Mouse (Mus musculus): ENCODE data around the gene Ergic1. TPM values are rescaled to one million over a fixed set of nuclear protein-coding genes. Genes with fewer than 3 reads are reported as not detected.

Gene Ergic1
- polyA plus RNA-seq, 1 experiment from 2014 or later = 126 TPM

DNA sequence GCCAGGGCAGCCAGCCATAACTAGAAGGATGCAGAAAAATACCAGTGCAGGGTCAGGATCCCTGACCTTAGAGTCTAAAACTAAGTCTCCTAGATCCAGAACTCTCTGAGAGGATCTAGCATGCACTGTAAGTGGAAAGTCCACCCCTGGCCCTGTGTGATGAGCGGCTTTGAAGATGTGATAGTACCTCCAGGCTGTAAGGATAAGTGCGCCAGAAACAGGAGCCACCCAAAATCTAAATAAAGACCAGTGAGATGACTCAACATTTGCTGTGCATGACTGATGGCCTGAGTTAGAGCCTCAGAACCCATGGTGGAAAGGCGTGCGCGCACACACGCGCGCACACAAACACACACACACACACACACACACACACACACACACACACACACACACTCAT is 47.6 kb downstream of the Ergic1 start:
- Histone ChIP-seq H3K27me3 (no peaks in the 10 kb centered on the region), H3K4me1 (peaks cover 10% of the 10 kb centered on the region), H3K9me3 (no peaks in the 10 kb centered on the region), H3K4me3 (no peak overlapping the region), H3K27ac (no peak overlapping the region), H3K36me3 (peaks cover 57% of the 10 kb centered on the region), H3K4me2 (replicated peaks) (no peak overlapping the region), H3K9ac (no peak overlapping the region)
- 92% methylated on average over 8 of the region's 8 CpGs for WGBS
- no peak for ATAC-seq (ENCODE audit: low FRiP score, low read depth)

DNA sequence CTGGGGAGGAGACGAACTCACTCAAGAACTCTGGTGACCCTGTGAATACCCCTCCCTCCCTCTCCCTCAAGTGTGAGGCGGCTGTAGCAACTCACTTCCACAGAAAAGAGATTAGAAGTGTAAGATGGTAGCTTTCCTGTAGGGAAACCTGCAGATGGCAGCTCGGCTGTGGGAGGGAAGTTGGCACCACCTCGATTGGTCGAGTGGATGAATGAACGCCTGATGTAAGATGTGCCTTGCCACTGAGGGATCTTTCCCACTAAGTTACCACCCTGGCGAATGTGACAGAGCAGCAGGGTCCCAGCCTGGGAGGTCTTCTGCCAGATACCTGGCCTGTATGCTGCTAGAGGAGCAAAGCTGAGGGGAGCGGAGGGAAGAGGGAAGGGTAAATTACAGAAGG is 48.5 kb downstream of the Ergic1 start:
- Histone ChIP-seq H3K36me3 (peaks cover 66% of the 10 kb centered on the region), H3K9ac (no peak overlapping the region), H3K4me2 (replicated peaks) (no peak overlapping the region), H3K4me3 (no peak overlapping the region), H3K9me3 (no peaks in the 10 kb centered on the region), H3K27ac (no peak overlapping the region), H3K4me1 (peaks cover 19% of the 10 kb centered on the region), H3K27me3 (no peaks in the 10 kb centered on the region)
- no peak for ATAC-seq (ENCODE audit: low FRiP score, low read depth)
- WGBS = 83% methylated on average over 8 of the region's 8 CpGs

DNA sequence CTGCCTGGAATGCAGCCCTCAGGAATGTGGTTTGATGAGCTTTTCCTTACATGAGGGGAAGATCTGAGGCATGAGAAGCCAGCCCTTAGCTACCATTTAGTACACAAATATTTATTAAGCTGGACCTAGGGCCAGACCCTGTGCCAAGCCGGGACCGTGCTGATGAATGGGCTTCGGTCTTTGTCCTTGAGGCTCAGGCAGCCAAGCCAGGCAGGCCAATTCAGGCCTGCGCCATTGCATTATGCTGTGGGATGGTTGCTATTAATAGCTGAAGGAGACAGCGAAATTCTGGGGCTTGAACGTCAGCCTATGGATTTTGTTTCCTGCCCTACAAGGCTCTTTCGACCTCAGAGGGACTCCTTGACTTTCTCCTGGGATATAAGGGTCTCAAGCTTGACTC is 50.0 kb downstream of the Ergic1 start:
- WGBS = 78% methylated on average over 7 of the region's 7 CpGs
- no peaks in the 10 kb centered on the region for H3K27me3 ChIP-seq
- H3K9me3 ChIP-seq = no peaks in the 10 kb centered on the region
- H3K4me1 ChIP-seq = peaks cover 21% of the 10 kb centered on the region
- H3K4me2 ChIP-seq (replicated peaks) = no peak overlapping the region
- H3K27ac ChIP-seq = no peak overlapping the region
- H3K4me3 ChIP-seq = no peak overlapping the region
- no peak for ATAC-seq (ENCODE audit: low FRiP score, low read depth)
- H3K9ac ChIP-seq = no peak overlapping the region
- H3K36me3 ChIP-seq = peaks cover 67% of the 10 kb centered on the region

DNA sequence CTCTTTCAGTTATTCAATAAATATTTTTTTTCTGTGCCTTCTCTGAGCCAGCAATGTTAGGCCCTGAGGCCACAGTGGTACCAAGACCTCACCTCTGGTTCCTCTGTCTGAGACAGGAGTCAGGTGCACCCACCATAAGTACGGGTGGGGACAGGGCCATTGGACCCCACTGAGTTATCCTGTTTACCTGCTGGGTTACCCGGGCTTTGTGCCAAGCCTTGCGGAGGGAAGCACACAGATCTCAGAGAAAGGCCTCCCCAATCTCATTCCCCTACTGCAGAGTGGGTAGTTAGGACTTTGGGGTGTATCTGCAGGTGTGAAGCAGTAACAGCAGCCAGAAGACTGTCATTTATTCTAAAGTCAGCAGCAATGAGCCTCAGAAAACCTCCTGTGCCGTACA is 50.6 kb downstream of the Ergic1 start:
- H3K27ac ChIP-seq = no peak overlapping the region
- H3K4me1 ChIP-seq = peaks cover 21% of the 10 kb centered on the region
- no peak overlapping the region for H3K4me2 ChIP-seq (replicated peaks)
- H3K36me3 ChIP-seq = peaks cover 69% of the 10 kb centered on the region
- H3K27me3 ChIP-seq = no peaks in the 10 kb centered on the region
- ATAC-seq (ENCODE audit: low FRiP score, low read depth) = no peak
- H3K4me3 ChIP-seq = no peak overlapping the region
- 86% methylated on average over 4 of the region's 4 CpGs for WGBS
- H3K9ac ChIP-seq = no peak overlapping the region
- no peaks in the 10 kb centered on the region for H3K9me3 ChIP-seq

DNA sequence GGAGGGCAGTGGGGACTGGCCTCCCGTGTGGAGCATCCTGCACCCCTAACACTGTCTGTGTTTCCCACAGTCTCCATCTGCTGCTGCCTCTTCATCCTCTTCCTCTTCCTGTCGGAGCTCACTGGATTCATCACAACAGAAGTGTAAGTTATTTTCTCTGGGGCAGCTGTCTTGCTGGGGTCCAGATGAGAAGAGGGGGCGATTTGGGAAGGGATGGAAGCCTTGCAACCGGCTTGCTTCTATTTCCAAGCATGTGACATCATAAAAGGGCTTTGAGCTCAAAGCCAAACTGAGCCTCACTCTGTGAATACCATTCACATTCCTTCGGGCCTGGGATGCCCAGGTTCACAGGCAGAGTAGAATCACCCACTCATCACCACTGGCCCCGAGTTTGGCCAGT is 53.0 kb downstream of the Ergic1 start:
- no peak for ATAC-seq (ENCODE audit: low FRiP score, low read depth)
- 78% methylated on average over 6 of the region's 6 CpGs for WGBS
- peaks cover 21% of the 10 kb centered on the region for H3K4me1 ChIP-seq
- H3K9me3 ChIP-seq = no peaks in the 10 kb centered on the region
- no peak overlapping the region for H3K4me2 ChIP-seq (replicated peaks)
- no peaks in the 10 kb centered on the region for H3K27me3 ChIP-seq
- H3K9ac ChIP-seq = no peak overlapping the region
- H3K36me3 ChIP-seq = peaks cover 73% of the 10 kb centered on the region
- H3K4me3 ChIP-seq = no peak overlapping the region
- no peak overlapping the region for H3K27ac ChIP-seq

DNA sequence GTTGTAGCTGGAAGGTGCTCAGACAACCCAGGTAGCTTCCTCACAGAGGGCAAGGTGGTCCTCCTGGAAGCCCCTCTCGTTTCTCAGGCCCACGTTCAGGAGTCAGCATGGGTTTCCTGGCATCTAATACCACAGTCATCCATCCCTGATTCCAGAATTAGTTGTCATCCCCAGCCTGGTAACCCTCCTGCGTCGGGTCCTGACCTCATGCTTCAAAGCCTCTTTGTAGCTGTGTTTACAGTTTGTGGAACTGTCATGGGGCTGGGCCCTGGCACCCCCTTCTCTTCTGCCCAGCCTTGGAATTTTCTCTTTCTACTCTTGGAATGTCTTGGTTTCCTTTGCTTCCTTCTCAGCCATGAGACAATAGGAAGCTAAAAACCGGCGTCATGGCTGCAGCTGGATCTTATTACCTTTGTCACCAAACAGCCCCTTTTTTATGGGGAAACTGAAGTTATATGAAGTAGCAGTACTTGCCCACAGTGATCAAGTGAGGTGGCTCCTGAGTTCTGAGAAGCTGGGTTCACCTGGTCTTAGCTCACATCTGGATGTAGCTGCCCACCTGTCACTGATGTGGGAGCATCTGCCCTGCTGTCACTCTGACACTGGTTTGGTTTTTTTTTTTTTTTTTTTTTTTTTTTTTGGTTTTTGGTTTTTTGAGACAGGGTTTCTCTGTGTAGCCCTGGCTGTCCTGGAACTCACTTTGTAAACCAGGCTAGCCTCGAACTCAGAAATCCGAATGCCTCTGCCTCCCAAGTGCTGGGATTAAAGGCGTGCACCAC is 53.6 kb downstream of the Ergic1 start:
- Histone ChIP-seq H3K4me3 (no peak overlapping the region), H3K4me2 (replicated peaks) (no peak overlapping the region), H3K27me3 (no peaks in the 10 kb centered on the region), H3K9ac (no peak overlapping the region), H3K4me1 (peaks cover 21% of the 10 kb centered on the region), H3K9me3 (no peaks in the 10 kb centered on the region), H3K36me3 (peaks cover 73% of the 10 kb centered on the region), H3K27ac (no peak overlapping the region)
- WGBS = 68% methylated on average over 9 of the region's 9 CpGs
- no peak for ATAC-seq (ENCODE audit: low FRiP score, low read depth)

DNA sequence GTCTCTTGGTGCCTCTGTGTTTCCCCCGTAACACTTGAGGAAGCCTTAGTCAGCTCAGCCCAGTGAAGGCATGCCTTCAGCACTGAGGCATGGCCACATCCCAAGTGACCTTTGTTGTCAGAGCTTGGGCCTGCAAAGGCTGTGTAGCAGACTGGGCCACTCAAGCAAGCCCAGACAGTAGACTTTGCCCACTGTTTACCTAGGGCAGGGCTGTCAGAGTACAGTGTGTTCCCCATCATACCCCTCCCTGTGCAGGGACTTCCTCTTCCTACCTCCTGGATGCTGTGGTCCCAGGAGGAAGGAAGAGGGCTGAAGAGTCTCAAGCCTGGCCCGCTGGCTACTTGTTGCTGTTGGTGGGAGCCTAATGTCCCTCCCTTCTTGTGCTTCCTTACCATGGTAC is 55.4 kb downstream of the Ergic1 start:
- H3K36me3 ChIP-seq = peaks cover 76% of the 10 kb centered on the region

DNA sequence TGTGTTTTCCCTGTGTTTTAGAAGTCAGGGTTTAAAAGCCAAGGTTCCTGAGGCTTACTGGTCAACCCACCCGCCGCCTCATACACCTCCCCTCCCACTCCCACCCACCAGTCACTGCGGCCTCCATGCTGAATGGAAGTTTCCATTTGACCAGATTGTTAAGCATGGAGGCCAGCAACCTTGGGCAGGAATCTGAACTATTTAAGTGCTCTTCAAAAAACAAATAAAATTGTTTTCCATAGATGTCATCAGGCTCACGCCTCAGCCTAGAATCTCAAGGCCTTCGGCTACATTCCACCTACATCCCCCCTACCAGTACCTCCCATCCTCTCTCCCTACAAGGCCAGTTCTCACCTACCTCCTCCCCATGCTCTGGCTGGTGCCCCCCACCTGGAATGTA is 57.2 kb downstream of the Ergic1 start:
- ATAC-seq (ENCODE audit: low FRiP score, low read depth) = no peak
- no peak overlapping the region for H3K27ac ChIP-seq
- no peak overlapping the region for H3K9ac ChIP-seq
- H3K4me3 ChIP-seq = no peak overlapping the region
- no peaks in the 10 kb centered on the region for H3K27me3 ChIP-seq
- no peak overlapping the region for H3K4me2 ChIP-seq (replicated peaks)
- peaks cover 78% of the 10 kb centered on the region for H3K36me3 ChIP-seq
- no peaks in the 10 kb centered on the region for H3K9me3 ChIP-seq
- 88% methylated on average over 5 of the region's 5 CpGs for WGBS
- peaks cover 20% of the 10 kb centered on the region for H3K4me1 ChIP-seq

More for the DNA sequence above, 55.4 kb downstream of the Ergic1 start:
- H3K4me2 ChIP-seq (replicated peaks) = no peak overlapping the region
- no peak overlapping the region for H3K27ac ChIP-seq
- WGBS = 89% methylated on average over 2 of the region's 2 CpGs
- H3K9ac ChIP-seq = no peak overlapping the region
- H3K4me1 ChIP-seq = peaks cover 21% of the 10 kb centered on the region
- no peaks in the 10 kb centered on the region for H3K9me3 ChIP-seq
- H3K27me3 ChIP-seq = no peaks in the 10 kb centered on the region
- H3K4me3 ChIP-seq = no peak overlapping the region
- no peak for ATAC-seq (ENCODE audit: low FRiP score, low read depth)

DNA sequence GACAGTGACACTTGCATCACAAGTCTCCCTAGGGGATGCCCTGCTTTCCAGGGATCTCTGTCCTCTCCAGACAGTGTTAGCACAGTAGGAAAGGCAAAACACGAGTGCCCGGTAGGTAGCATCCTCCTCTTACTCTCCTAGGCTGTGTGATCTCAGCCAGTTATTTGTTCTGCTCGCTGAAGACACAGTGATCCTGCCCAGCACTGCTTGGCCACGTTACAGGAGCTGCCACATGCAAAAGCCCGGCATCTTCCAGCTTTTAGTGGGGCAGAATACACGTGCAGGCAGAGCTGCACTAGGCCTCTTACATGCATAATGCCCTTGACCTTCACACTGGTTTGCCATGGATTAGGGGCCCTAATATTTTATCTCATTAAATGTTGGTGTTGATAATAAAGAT is 58.3 kb downstream of the Ergic1 start:
- H3K4me1 ChIP-seq = peaks cover 10% of the 10 kb centered on the region
- no peak overlapping the region for H3K4me3 ChIP-seq
- no peak for ATAC-seq (ENCODE audit: low FRiP score, low read depth)
- H3K4me2 ChIP-seq (replicated peaks) = no peak overlapping the region
- 89% methylated on average over 6 of the region's 6 CpGs for WGBS
- H3K9ac ChIP-seq = no peak overlapping the region
- no peak overlapping the region for H3K27ac ChIP-seq
- H3K36me3 ChIP-seq = peaks cover 78% of the 10 kb centered on the region
- no peaks in the 10 kb centered on the region for H3K27me3 ChIP-seq
- H3K9me3 ChIP-seq = no peaks in the 10 kb centered on the region

DNA sequence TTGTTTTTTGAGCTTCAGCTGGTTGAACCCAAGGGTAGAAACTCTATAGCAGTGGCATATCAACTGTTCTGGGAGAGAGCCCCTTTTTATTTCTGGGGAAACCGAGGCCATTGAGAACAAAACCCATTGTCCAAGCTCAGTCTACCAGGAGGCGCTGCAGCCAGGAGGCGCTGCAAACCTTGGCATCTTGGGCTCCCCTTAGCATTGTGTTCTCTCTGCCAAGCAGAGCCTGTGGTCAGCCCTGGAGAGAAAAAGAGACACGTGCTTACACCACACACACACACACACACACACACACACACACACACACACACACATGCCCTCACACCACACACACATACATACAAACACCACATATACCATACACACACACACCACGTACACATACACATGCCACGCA is 59.0 kb downstream of the Ergic1 start:
- Histone ChIP-seq H3K4me2 (replicated peaks) (no peak overlapping the region), H3K4me3 (no peak overlapping the region), H3K9ac (no peak overlapping the region), H3K27me3 (no peaks in the 10 kb centered on the region), H3K36me3 (peaks cover 81% of the 10 kb centered on the region), H3K4me1 (0 out of 2 replicates have a peak, but pooled peaks cover 5% of the 10 kb centered on the region), H3K9me3 (no peaks in the 10 kb centered on the region), H3K27ac (no peak overlapping the region)
- ATAC-seq (ENCODE audit: low FRiP score, low read depth) = no peak
- WGBS = 91% methylated on average over 6 of the region's 6 CpGs

DNA sequence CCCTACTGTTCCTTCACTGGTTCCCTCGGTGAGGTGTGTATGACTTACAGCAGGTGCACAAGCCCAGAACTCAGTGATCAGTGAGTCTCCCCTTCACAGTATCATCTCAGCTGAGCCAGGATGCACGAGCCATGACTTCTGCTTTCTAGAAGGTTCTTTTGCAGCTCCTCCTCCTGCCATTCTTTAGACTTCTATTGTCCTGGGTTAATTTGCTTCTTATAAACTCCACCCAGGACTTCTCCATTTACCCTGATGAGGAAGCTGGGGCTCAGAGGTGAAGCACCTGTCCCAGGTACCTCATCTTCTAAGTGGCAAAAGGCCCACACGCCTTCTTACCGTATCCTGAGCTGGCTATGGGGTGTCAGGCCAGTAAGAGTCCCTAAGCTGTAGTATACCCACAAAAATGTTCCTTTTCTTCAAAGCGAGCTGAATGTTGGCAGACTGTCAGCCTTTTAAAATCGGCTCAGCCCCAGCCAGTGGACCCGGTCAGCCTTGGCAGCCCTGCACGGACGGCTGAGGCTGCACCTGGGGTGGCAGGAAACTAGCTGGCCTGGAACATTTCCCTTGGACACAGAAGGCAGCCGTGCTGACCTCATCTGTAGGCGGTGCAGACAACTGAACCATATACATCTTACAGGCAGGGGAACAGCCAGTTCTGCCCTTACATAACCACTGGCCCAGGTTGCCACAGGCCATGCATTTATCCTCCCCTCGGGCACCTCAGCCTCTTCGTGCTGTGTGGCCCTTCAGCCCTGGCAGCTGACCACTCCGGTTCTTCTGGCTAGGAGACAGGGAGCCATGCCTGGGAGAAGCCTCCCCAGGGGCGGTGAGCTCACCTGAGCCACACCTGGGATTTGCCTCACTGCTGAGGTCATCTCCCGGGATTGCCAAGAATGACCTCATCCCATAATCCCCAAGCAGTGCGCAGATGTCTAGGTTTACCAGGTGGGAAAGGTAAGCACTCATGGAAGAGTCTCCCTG is 59.8 kb downstream of the Ergic1 start:
- Histone ChIP-seq H3K9me3 (no peaks in the 10 kb centered on the region), H3K4me3 (no peak overlapping the region), H3K27me3 (no peaks in the 10 kb centered on the region), H3K4me1 (0 out of 2 replicates have a peak, but pooled peaks cover 5% of the 10 kb centered on the region), H3K4me2 (replicated peaks) (no peak overlapping the region), H3K27ac (peak overlapping the region; percentile 34; the same call in 1 of the 2 replicates), H3K9ac (no peak overlapping the region), H3K36me3 (peaks cover 82% of the 10 kb centered on the region)
- ATAC-seq (ENCODE audit: low FRiP score, low read depth) = peak; percentile 45; the same call in 1 of the 2 replicates
- WGBS = 81% methylated on average over 17 of the region's 17 CpGs

DNA sequence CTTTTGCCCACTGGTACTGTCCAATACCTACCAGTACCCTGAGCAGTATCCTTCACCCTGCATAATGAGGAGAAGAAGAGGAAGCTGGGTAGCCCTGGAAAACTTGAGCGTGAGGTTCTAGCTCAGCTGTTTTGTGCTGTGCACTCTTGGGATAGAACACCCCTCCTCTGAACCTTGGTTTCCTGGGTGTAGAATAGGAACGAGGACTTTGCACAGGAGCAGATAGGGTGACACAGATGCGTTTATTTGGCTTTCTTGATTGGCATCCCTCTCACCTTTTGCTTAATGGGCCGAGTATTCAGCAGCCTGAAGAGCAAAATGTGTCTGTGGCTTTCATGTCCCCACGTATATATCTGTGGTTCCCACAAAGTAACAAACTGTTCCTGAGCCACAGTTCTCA is 60.6 kb downstream of the Ergic1 start:
- Histone ChIP-seq H3K9ac (no peak overlapping the region), H3K27me3 (no peaks in the 10 kb centered on the region), H3K4me2 (replicated peaks) (no peak overlapping the region), H3K4me3 (no peak overlapping the region), H3K27ac (no peak overlapping the region), H3K4me1 (0 out of 2 replicates have a peak, but pooled peaks cover 5% of the 10 kb centered on the region), H3K36me3 (peaks cover 82% of the 10 kb centered on the region), H3K9me3 (no peaks in the 10 kb centered on the region)
- WGBS = 87% methylated on average over 5 of the region's 5 CpGs
- no peak for ATAC-seq (ENCODE audit: low FRiP score, low read depth)

Data from limb, embryonic 13.5 days (tissue).